Mouse (Mus musculus) CH12.LX (cell line): ENCODE data around the gene Gys2. TPM values are rescaled to one million over a fixed set of nuclear protein-coding genes. Genes with fewer than 3 reads are reported as not detected.
A peak's percentile ranks its signal among the peaks of the same experiment; 100 is the strongest.

Experiments
- DNase-seq: peaks from one replicate; pipeline ENCODE4 v3.0.0-alpha.2; 2013; ENCODE audit errors: extremely low read depth
- H3K27ac ChIP-seq: 2 replicates; pipeline ENCODE4 v1.5.1; 2012; ENCODE audit warnings: low read depth, mild to moderate bottlenecking, control low read depth, moderate library complexity; ENCODE audit not compliant: insufficient read depth
- H3K27me3 ChIP-seq: replicated peaks from 2 replicates; pipeline ENCODE3; 2012; ENCODE audit warnings: inconsistent platforms
- H3K36me3 ChIP-seq, 2 experiments: replicated peaks in 1 of 2; 2 replicates each; pipeline versions ENCODE3 to v1.6.1; 2012; ENCODE audit warnings: inconsistent platforms in 1 of 2, low read length in 1 of 2, mild to moderate bottlenecking in 1 of 2, mixed read lengths in 1 of 2, moderate library complexity in 1 of 2; ENCODE audit not compliant: control insufficient read depth in 1 of 2, insufficient read depth in 1 of 2
- H3K4me1 ChIP-seq, 2 experiments: 2 replicates each; pipeline ENCODE4 v1.6.1; 2012; ENCODE audit warnings: inconsistent platforms in 1 of 2, moderate library complexity in 1 of 2; ENCODE audit not compliant: insufficient read depth in 2 of 2, control insufficient read depth in 1 of 2
- H3K4me2 ChIP-seq: 2 replicates; pipeline ENCODE4 v1.6.1; 2012; ENCODE audit warnings: low read depth, mild to moderate bottlenecking, control low read depth; ENCODE audit not compliant: poor library complexity, insufficient read depth, severe bottlenecking
- H3K4me3 ChIP-seq, 3 experiments: fragments of 150-350 bp in 1 of 3; sonication (generic) in 1 of 3; replicated peaks in 1 of 3; 2 replicates each; pipeline versions ENCODE3 to v1.5.1; 2011 to 2012; ENCODE audit warnings: low read depth in 2 of 3, low read length in 2 of 3, mild to moderate bottlenecking in 2 of 3, moderate library complexity in 2 of 3, control low read depth in 1 of 3, improper control_type of control experiment in 1 of 3, inconsistent platforms in 1 of 3, mixed read lengths in 1 of 3; ENCODE audit not compliant: poor library complexity in 1 of 3
- H3K79me2 ChIP-seq: replicated peaks from 2 replicates; pipeline ENCODE4 v1.6.1; 2012; ENCODE audit warnings: mild to moderate bottlenecking, moderate library complexity; ENCODE audit not compliant: control insufficient read depth, poor library complexity, insufficient read depth, severe bottlenecking; ENCODE audit errors: extremely low read depth
- H3K9ac ChIP-seq: 2 replicates; pipeline ENCODE4 v1.6.1; 2012; ENCODE audit warnings: low read depth, mild to moderate bottlenecking, control low read depth, moderate library complexity; ENCODE audit not compliant: insufficient read depth
- H3K9me3 ChIP-seq: replicated peaks from 2 replicates; pipeline ENCODE3; 2012; ENCODE audit warnings: low read length, inconsistent platforms, mixed read lengths
- BHLHE40 ChIP-seq: IDR thresholded peaks from 2 replicates; pipeline ENCODE4 v1.6.1; 2011; ENCODE audit warnings: mild to moderate bottlenecking, low read depth, low read length, improper control_type of control experiment
- CHD1 ChIP-seq: IDR thresholded peaks from 2 replicates; pipeline ENCODE4 v1.6.1; 2012; ENCODE audit warnings: low read depth, low read length, improper control_type of control experiment, inconsistent platforms
- CHD2 ChIP-seq: IDR thresholded peaks from 2 replicates; pipeline ENCODE4 v1.6.1; 2011; ENCODE audit warnings: low read length, improper control_type of control experiment
- CTCF ChIP-seq, 2 experiments: IDR thresholded peaks in 1 of 2; conservative IDR thresholded peaks in 1 of 2; 2 replicates each; pipeline ENCODE4 v1.5.1; 2011 to 2012; ENCODE audit warnings: low read depth in 2 of 2, low read length in 2 of 2, improper control_type of control experiment in 1 of 2, inconsistent platforms in 1 of 2, mild to moderate bottlenecking in 1 of 2, moderate library complexity in 1 of 2
- E2F4 ChIP-seq: IDR thresholded peaks from 2 replicates; pipeline ENCODE4 v1.6.1; 2011; ENCODE audit warnings: low read depth, low read length, improper control_type of control experiment; ENCODE audit not compliant: insufficient replicate concordance
- ELF1 ChIP-seq: IDR thresholded peaks from 2 replicates; pipeline ENCODE4 v1.6.1; 2014; ENCODE audit warnings: low read depth, mild to moderate bottlenecking, inconsistent platforms, low read length, improper control_type of control experiment
- EP300 ChIP-seq: IDR thresholded peaks from 2 replicates; pipeline ENCODE4 v1.6.1; 2011; ENCODE audit warnings: low read length, improper control_type of control experiment
- ETS1 ChIP-seq: conservative IDR thresholded peaks from 2 replicates; pipeline ENCODE4 v1.6.1; 2012; ENCODE audit warnings: low read depth, mild to moderate bottlenecking, inconsistent platforms, low read length, improper control_type of control experiment, moderate library complexity
- GABPA ChIP-seq: IDR thresholded peaks from 2 replicates; pipeline ENCODE4 v1.6.1; 2012; ENCODE audit warnings: low read depth, low read length, improper control_type of control experiment, inconsistent platforms; ENCODE audit not compliant: insufficient replicate concordance
- HCFC1 ChIP-seq: IDR thresholded peaks from 2 replicates; pipeline ENCODE4 v1.6.1; 2012; ENCODE audit warnings: low read depth, mild to moderate bottlenecking, inconsistent platforms, low read length, improper control_type of control experiment
- IRF4 ChIP-seq: IDR thresholded peaks from 2 replicates; pipeline ENCODE4 v1.6.1; 2014; ENCODE audit warnings: low read depth, mild to moderate bottlenecking, inconsistent platforms, low read length, improper control_type of control experiment
- JUN ChIP-seq: IDR thresholded peaks from 2 replicates; pipeline ENCODE4 v1.6.1; 2011; ENCODE audit warnings: low read depth, mild to moderate bottlenecking, low read length, improper control_type of control experiment, moderate library complexity; ENCODE audit not compliant: insufficient read depth
- JUND ChIP-seq: conservative IDR thresholded peaks from 2 replicates; pipeline ENCODE4 v1.6.1; 2011; ENCODE audit warnings: low read depth, low read length, improper control_type of control experiment
- KAT2A ChIP-seq: IDR thresholded peaks from 2 replicates; pipeline ENCODE4 v1.6.1; 2012; ENCODE audit warnings: low read length, improper control_type of control experiment, inconsistent platforms; ENCODE audit not compliant: insufficient replicate concordance
- MAFK ChIP-seq: IDR thresholded peaks from 2 replicates; pipeline ENCODE4 v1.6.1; 2011; ENCODE audit warnings: low read length, improper control_type of control experiment; ENCODE audit not compliant: insufficient replicate concordance
- MAX ChIP-seq: IDR thresholded peaks from 2 replicates; pipeline ENCODE4 v1.6.1; 2011; ENCODE audit warnings: low read length, improper control_type of control experiment
- MAZ ChIP-seq: IDR thresholded peaks from 2 replicates; pipeline ENCODE4 v1.6.1; 2012; ENCODE audit warnings: low read depth, mild to moderate bottlenecking, inconsistent platforms, low read length, improper control_type of control experiment, moderate library complexity
- MEF2A ChIP-seq: IDR thresholded peaks from 2 replicates; pipeline ENCODE4 v1.6.1; 2014; ENCODE audit warnings: low read depth, mild to moderate bottlenecking, inconsistent platforms, low read length, improper control_type of control experiment, borderline replicate concordance
- MXI1 ChIP-seq: IDR thresholded peaks from 2 replicates; pipeline ENCODE4 v1.6.1; 2011; ENCODE audit warnings: mild to moderate bottlenecking, low read depth, low read length, improper control_type of control experiment
- MYC ChIP-seq: IDR thresholded peaks from 2 replicates; pipeline ENCODE4 v1.6.1; 2011; ENCODE audit warnings: low read depth, mild to moderate bottlenecking, improper control_type of control experiment, low read length
- NELFE ChIP-seq: IDR thresholded peaks from 2 replicates; pipeline ENCODE4 v1.6.1; 2011; ENCODE audit warnings: low read depth, low read length, improper control_type of control experiment
- NRF1 ChIP-seq: IDR thresholded peaks from 2 replicates; pipeline ENCODE4 v1.6.1; 2014; ENCODE audit warnings: low read depth, mild to moderate bottlenecking, inconsistent platforms, low read length, improper control_type of control experiment, moderate library complexity
- PAX5 ChIP-seq: IDR thresholded peaks from 2 replicates; pipeline ENCODE4 v1.6.1; 2012; ENCODE audit warnings: low read length, inconsistent platforms, mixed read lengths
- POLR2A ChIP-seq: IDR thresholded peaks from 2 replicates; pipeline ENCODE4 v1.6.1; 2011; ENCODE audit warnings: low read depth, mild to moderate bottlenecking, improper control_type of control experiment, low read length
- POLR2AphosphoS2 ChIP-seq: IDR thresholded peaks from 2 replicates; pipeline ENCODE4 v1.6.1; 2011; ENCODE audit warnings: low read depth, low read length, improper control_type of control experiment
- RAD21 ChIP-seq: IDR thresholded peaks from 2 replicates; pipeline ENCODE4 v1.6.1; 2011; ENCODE audit warnings: low read depth, mild to moderate bottlenecking, low read length, improper control_type of control experiment, moderate library complexity
- RCOR1 ChIP-seq: conservative IDR thresholded peaks from 2 replicates; pipeline ENCODE4 v1.6.1; 2012; ENCODE audit warnings: low read depth, mild to moderate bottlenecking, inconsistent platforms, low read length, improper control_type of control experiment
- SIN3A ChIP-seq: IDR thresholded peaks from 2 replicates; pipeline ENCODE4 v1.6.1; 2012; ENCODE audit warnings: low read length, improper control_type of control experiment, inconsistent platforms
- SMC3 ChIP-seq: IDR thresholded peaks from 2 replicates; pipeline ENCODE4 v1.6.1; 2011; ENCODE audit warnings: low read depth, low read length, improper control_type of control experiment
- TBP ChIP-seq: conservative IDR thresholded peaks from 2 replicates; pipeline ENCODE4 v1.6.1; 2011; ENCODE audit warnings: low read depth, low read length, improper control_type of control experiment
- TCF12 ChIP-seq: IDR thresholded peaks from 2 replicates; pipeline ENCODE4 v1.6.1; 2014; ENCODE audit warnings: low read depth, mild to moderate bottlenecking, inconsistent platforms, low read length, improper control_type of control experiment
- UBTF ChIP-seq: IDR thresholded peaks from 2 replicates; pipeline ENCODE4 v1.6.1; 2012; ENCODE audit warnings: low read depth, mild to moderate bottlenecking, inconsistent platforms, low read length, improper control_type of control experiment, moderate library complexity
- USF1 ChIP-seq: IDR thresholded peaks from 2 replicates; pipeline ENCODE4 v1.6.1; 2014; ENCODE audit warnings: low read depth, mild to moderate bottlenecking, inconsistent platforms, low read length, improper control_type of control experiment
- USF2 ChIP-seq: conservative IDR thresholded peaks from 2 replicates; pipeline ENCODE4 v1.6.1; 2011; ENCODE audit warnings: low read depth, low read length, improper control_type of control experiment
- ZC3H11A ChIP-seq: IDR thresholded peaks from 2 replicates; pipeline ENCODE4 v1.6.1; 2012; ENCODE audit warnings: low read depth, mild to moderate bottlenecking, inconsistent platforms, low read length, improper control_type of control experiment
- ZKSCAN1 ChIP-seq: IDR thresholded peaks from 2 replicates; pipeline ENCODE4 v1.6.1; 2012; ENCODE audit warnings: low read depth, inconsistent platforms, low read length, improper control_type of control experiment, borderline replicate concordance
- ZMIZ1 ChIP-seq: IDR thresholded peaks from 2 replicates; pipeline ENCODE4 v1.6.1; 2012; ENCODE audit warnings: low read depth, mild to moderate bottlenecking, inconsistent platforms, low read length, improper control_type of control experiment
- ZNF384 ChIP-seq: IDR thresholded peaks from 2 replicates; pipeline ENCODE4 v1.6.1; 2012; ENCODE audit warnings: low read depth, low read length, improper control_type of control experiment, inconsistent platforms
- dilution Hi-C: fragments of 300-500 bp; cut with MboI; formaldehyde crosslinking; loops from 2 replicates; pipeline ENCODE4 v1.14.3; 2020; ENCODE audit warnings: low sequenced_read_pairs; ENCODE audit not compliant: extremely low pct_unique_long_range_greater_than_20kb, extremely low pct_ligation_motif_present
- in situ Hi-C: fragments of 300-500 bp; cut with MboI; formaldehyde crosslinking; loops from 3 replicates; pipeline ENCODE4 v1.14.3; 2019; ENCODE audit warnings: low sequenced_read_pairs, low pct_ligation_motif_present, low pct_unique_long_range_greater_than_20kb, mixed read lengths
- polyA plus RNA-seq: library from polyadenylated mRNA; unstranded; fragments of >175 nt; gene quantifications from 2 replicates; pipeline ENCODE4 v1.2.1, GENCODE M21; 2012; ENCODE audit warnings: low read depth; ENCODE audit not compliant: insufficient read length
- total RNA-seq, 2 experiments: library from RNA; depleted of rRNA; stranded (reverse); fragments of 300-350 nt in 1 of 2; fragments of >200 nt in 1 of 2; gene quantifications; 2 replicates each; pipeline ENCODE4 v1.2.3; 2012 to 2014

Gys2 gene
- total and polyA plus RNA-seq, 3 experiments, result not detected

DNA sequence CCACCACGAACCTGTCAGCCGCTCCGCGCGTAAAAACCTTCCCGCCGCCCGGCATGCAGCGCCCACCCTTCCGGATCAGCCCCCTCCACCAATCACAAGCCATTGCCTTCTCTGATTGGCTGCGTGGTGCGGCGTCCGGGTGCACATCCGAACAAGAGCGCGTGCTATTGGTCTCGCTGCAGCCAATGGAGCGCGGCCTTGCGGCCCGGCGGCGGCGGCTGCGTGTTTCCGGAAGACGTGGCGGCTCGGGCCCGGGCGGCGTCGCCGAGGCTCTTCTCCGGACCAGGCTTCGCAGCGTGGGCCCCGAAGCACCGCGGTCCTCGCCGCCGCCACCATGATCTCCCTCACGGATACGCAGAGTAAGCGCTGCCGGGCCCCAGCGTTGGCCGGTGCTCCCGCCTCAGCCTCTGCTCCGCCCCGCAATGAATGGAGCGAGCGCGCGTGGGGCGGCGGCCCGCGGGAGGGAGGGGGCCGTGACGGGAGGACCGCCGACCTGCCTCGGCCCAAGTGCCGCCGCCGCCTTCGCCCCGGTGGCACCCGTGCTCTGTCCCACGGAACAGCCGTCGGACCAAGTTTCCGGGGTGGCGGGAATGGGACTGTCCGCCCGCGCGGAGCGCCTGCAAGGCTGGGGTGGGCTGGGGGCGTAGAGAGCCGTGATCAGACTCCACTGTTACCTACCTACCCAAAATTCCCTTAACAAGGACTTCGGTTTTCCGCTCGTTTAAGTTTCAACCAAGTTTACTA, 85.7 kb downstream of the Gys2 start, which contains the start of the genes Recql and Golt1b:
Gene Recql (minus strand): TSS at position 77 of the 744 bp plus-strand sequence.
Gene Golt1b (plus strand): TSS at position 211 of the 744 bp plus-strand sequence.
- Histone ChIP-seq H3K4me1 (peaks cover 11 to 45% of the 10 kb centered on the region in 2 experiments), H3K27ac (peak within 1 kb of the TSS; percentile 10; the same call in 1 of the 2 replicates), H3K36me3 (peaks cover 3 to 46% of the 10 kb centered on the region in 2 experiments), H3K9ac (peak within 1 kb of the TSS; percentile 77), H3K79me2 (peaks cover 59% of the 10 kb centered on the region), H3K4me2 (peak within 1 kb of the TSS; percentile 98), H3K9me3 (no peaks in the 10 kb centered on the region), H3K4me3 (peak within 1 kb of the TSS; percentile 87 to 97 (median 97)), H3K27me3 (no peaks in the 10 kb centered on the region)
- TF ChIP-seq CTCF (conservative IDR thresholded peaks at IDR 0.05 in 1 of 2, IDR thresholded peaks at IDR 0.05 in 1 of 2; ENCODE audit: low read depth in 2 of 2, low read length in 2 of 2), result no peak
- TF ChIP-seq NRF1, result peak; percentile 60
- peak; percentile 87 for TF ChIP-seq MAX
- no peak for TF ChIP-seq USF2
- no peak for TF ChIP-seq CHD1
- TF ChIP-seq ZNF384, result no peak
- peak; percentile 68 for TF ChIP-seq MYC
- peak; percentile 75; the same call in 1 of the 2 replicates for TF ChIP-seq TCF12
- TF ChIP-seq PAX5, result no peak
- peak; percentile 69; the same call in 1 of the 2 replicates for TF ChIP-seq ZMIZ1
- no peak for TF ChIP-seq ZC3H11A
- TF ChIP-seq MEF2A, result no peak
- TF ChIP-seq SIN3A, result peak; percentile 97
- TF ChIP-seq NELFE, result peak; percentile 76
- no peak for TF ChIP-seq RCOR1
- peak; percentile 98 for TF ChIP-seq MXI1
- no peak for TF ChIP-seq BHLHE40
- TF ChIP-seq MAZ, result no peak
- TF ChIP-seq POLR2AphosphoS2, result no peak
- TF ChIP-seq ETS1, result no peak
- no peak for TF ChIP-seq EP300
- no peak; the same call in 1 of the 2 replicates for TF ChIP-seq GABPA
- TF ChIP-seq USF1, result no peak
- TF ChIP-seq HCFC1, result peak; percentile 87
- TF ChIP-seq JUN, result no peak
- no peak for TF ChIP-seq SMC3
- peak; percentile 84; the same call in 1 of the 2 replicates for TF ChIP-seq E2F4
- TF ChIP-seq RAD21, result no peak
- TF ChIP-seq TBP, result no peak
- TF ChIP-seq ELF1, result peak; percentile 96
- TF ChIP-seq IRF4, result peak; percentile 33; the same call in 1 of the 2 replicates
- no peak for TF ChIP-seq UBTF
- TF ChIP-seq MAFK, result no peak
- peak; percentile 93 for TF ChIP-seq KAT2A
- no peak for TF ChIP-seq ZKSCAN1
- TF ChIP-seq JUND, result no peak
- TF ChIP-seq POLR2A, result peak; percentile 77
- TF ChIP-seq CHD2, result peak; percentile 97
- dilution Hi-C loops, result no loop called here
- DNase-seq, result peak; percentile 95
- in situ Hi-C loops, result no loop called here
